Mouse (Mus musculus) heart, adult 2 months (tissue): ENCODE measurements around the gene Abcg1. TPM values are rescaled to one million over a fixed set of nuclear protein-coding genes. Genes with fewer than 3 reads are reported as not detected.

Experiments used
- DNase-seq, 2 experiments: peaks; one replicate each; pipeline ENCODE4 v3.0.0; 2021
- H3K27ac ChIP-seq: fragments of 200-600 bp; 2 replicates; pipeline ENCODE4 v1.8.1; 2022
- H3K27me3 ChIP-seq: fragments of 200-500 bp; 2 replicates; pipeline ENCODE4 v1.6.1; 2012; ENCODE audit warnings: mild to moderate bottlenecking, low read length, inconsistent platforms, mixed read lengths; ENCODE audit not compliant: control insufficient read depth, insufficient read depth
- H3K36me3 ChIP-seq: fragments of 200-500 bp; 2 replicates; pipeline ENCODE4 v1.6.1; 2012; ENCODE audit warnings: low read length, inconsistent platforms; ENCODE audit not compliant: control insufficient read depth, insufficient read depth
- H3K4me1 ChIP-seq: fragments of 200-500 bp; 2 replicates; pipeline ENCODE4 v1.6.1; 2011; ENCODE audit warnings: low read length; ENCODE audit not compliant: control insufficient read depth, insufficient read depth
- H3K4me3 ChIP-seq: fragments of 200-600 bp; 2 replicates; pipeline ENCODE4 v1.8.1; 2022
- H3K79me2 ChIP-seq: fragments of 200-500 bp; replicated peaks from 2 replicates; pipeline ENCODE4 v1.6.1; 2012; ENCODE audit warnings: mild to moderate bottlenecking, inconsistent platforms, low read length, moderate library complexity, mixed read lengths; ENCODE audit not compliant: control insufficient read depth, insufficient read depth
- H3K9ac ChIP-seq: fragments of 200-500 bp; 2 replicates; pipeline ENCODE4 v1.6.1; 2012; ENCODE audit warnings: low read depth, mild to moderate bottlenecking, control low read depth, inconsistent platforms, low read length, mixed read lengths
- CTCF ChIP-seq: fragments of 200-600 bp; IDR thresholded peaks from 2 replicates; pipeline ENCODE4 v1.8.1; 2022; ENCODE audit warnings: antibody characterized with exemption, mild to moderate bottlenecking, moderate library complexity
- EP300 ChIP-seq: fragments of 200-500 bp; IDR thresholded peaks from 2 replicates; pipeline ENCODE4 v1.6.1; 2011; ENCODE audit warnings: low read depth, low read length, control low read depth; ENCODE audit not compliant: insufficient read depth
- POLR2A ChIP-seq: fragments of 200-500 bp; IDR thresholded peaks from 2 replicates; pipeline ENCODE4 v1.6.1; 2011; ENCODE audit warnings: mild to moderate bottlenecking, low read depth, low read length, control low read depth; ENCODE audit not compliant: insufficient read depth
- WGBS: fragments of 180-500 bp; shearing (Covaris S2); methylation state at CpG from one replicate; pipeline ENCODE4 v1.1.7; 2018; 5-methylcytosine and 5-hydroxymethylcytosine counted together
- intact Hi-C: fragments of 180-260 bp; cut with DNase I; formaldehyde crosslinking; loops from one replicate; pipeline ENCODE4 v1.15.1; 2025
- polyA plus RNA-seq: library from polyadenylated mRNA; depleted of rRNA; stranded (reverse); fragments of >200 nt; gene quantifications from 2 replicates; pipeline ENCODE4 v1.2.3, GENCODE M21; 2012
- total RNA-seq, 2 experiments: library from RNA; stranded (reverse); gene quantifications; 2 replicates each; pipeline ENCODE4 v1.2.3; 2021

The Abcg1 gene
- total and polyA plus RNA-seq, 3 experiments: 2.9 to 7.2 (median 7.0) TPM

GRCm38 (mm10) chr17:31089848-31090247 is 32.4 kb downstream of the Abcg1 start:
- Histone ChIP-seq H3K4me1 (peaks cover 16% of the 10 kb centered on the region), H3K9ac (no peak overlapping the region)
- 35% methylated on average over 8 of the region's 8 CpGs for WGBS

GRCm38 (mm10) chr17:31091023-31091735 is 33.7 kb downstream of the Abcg1 start:
- H3K27ac ChIP-seq: no peak overlapping the region
- no peaks in the 10 kb centered on the region for H3K36me3 ChIP-seq
- 54% methylated on average over 13 of the region's 13 CpGs for WGBS
- no peak for DNase-seq
- H3K4me1 ChIP-seq: peaks cover 16% of the 10 kb centered on the region
- no peak overlapping the region for H3K4me3 ChIP-seq
- H3K9ac ChIP-seq: no peak overlapping the region
- no peak for TF ChIP-seq POLR2A
- TF ChIP-seq CTCF: no peak
- TF ChIP-seq EP300: no peak
- no peaks in the 10 kb centered on the region for H3K79me2 ChIP-seq
- intact Hi-C loops: loop anchor here (5.0 kb wide), 1 partner anchor 34 kb away; the partner anchor contains the start of gene Abcg1
- H3K27me3 ChIP-seq: no peaks in the 10 kb centered on the region

More at GRCm38 (mm10) chr17:31089848-31090247, 32.4 kb downstream of the Abcg1 start:
- intact Hi-C loops: loop anchor here (5.0 kb wide), 1 partner anchor 33 kb away; the partner anchor contains the start of gene Abcg1
- no peaks in the 10 kb centered on the region for H3K36me3 ChIP-seq
- no peaks in the 10 kb centered on the region for H3K27me3 ChIP-seq
- TF ChIP-seq CTCF (no peak), EP300 (no peak), POLR2A (no peak)
- no peak overlapping the region for H3K27ac ChIP-seq
- H3K4me3 ChIP-seq: no peak overlapping the region
- no peaks in the 10 kb centered on the region for H3K79me2 ChIP-seq
- DNase-seq: no peak

DNA sequence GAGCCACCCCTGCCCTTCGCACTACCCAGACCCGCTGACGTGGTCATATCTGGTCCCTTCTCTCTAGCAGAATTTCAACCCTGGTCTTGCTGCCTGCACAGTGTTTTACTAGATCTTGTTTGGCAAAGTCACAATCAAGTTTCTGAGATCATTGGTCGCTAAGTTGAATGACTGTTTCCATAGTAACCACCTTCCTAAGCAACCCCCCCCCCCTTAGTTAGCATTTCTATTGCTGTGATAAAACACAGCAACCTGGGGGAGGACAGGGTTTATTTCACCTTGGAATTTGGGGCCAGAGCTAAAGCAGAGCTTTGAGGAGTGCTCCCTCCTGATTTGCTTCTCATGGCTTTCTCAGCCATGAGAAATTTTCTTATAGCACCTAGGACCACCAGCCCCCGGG is 37.3 kb downstream of the Abcg1 start:
- H3K4me3 ChIP-seq: no peak overlapping the region
- 73% methylated on average over 5 of the region's 5 CpGs for WGBS
- H3K4me1 ChIP-seq: peaks cover 5% of the 10 kb centered on the region
- no peaks in the 10 kb centered on the region for H3K27me3 ChIP-seq
- no peaks in the 10 kb centered on the region for H3K79me2 ChIP-seq
- TF ChIP-seq POLR2A: no peak
- no peak for TF ChIP-seq CTCF
- no peak for TF ChIP-seq EP300
- DNase-seq: no peak
- H3K36me3 ChIP-seq: no peaks in the 10 kb centered on the region
- no peak overlapping the region for H3K9ac ChIP-seq
- no peak overlapping the region for H3K27ac ChIP-seq
- intact Hi-C loops: loop anchor here (5.0 kb wide), 1 partner anchor 37 kb away; the partner anchor contains the start of gene Abcg1

DNA sequence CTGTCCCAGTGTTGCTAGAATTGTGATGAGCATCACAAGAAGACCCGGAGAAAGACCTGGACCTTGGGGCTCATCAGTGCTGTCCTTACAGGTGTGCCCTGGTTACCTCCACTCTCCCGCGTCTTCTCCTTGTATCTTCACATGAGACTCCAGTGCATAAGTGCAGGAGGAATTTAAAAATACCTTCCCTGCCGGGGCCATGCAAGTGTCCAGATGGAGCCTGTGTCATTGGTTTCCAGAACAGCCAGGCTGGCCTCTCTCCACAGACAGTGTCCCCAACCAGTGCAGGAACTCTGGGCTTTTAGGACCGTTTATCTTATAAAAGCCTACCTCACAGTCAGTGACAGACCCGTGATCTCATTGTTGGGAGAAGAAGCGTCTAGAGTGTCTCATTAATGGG is 38.1 kb downstream of the Abcg1 start:
- Histone ChIP-seq H3K4me1 (no peaks in the 10 kb centered on the region), H3K36me3 (no peaks in the 10 kb centered on the region), H3K79me2 (no peaks in the 10 kb centered on the region), H3K4me3 (no peak overlapping the region), H3K27me3 (no peaks in the 10 kb centered on the region), H3K9ac (no peak overlapping the region), H3K27ac (no peak overlapping the region)
- intact Hi-C loops: no loop called here
- no peak for DNase-seq
- WGBS: 89% methylated on average over 7 of the region's 7 CpGs
- no peak for TF ChIP-seq POLR2A
- no peak for TF ChIP-seq CTCF
- TF ChIP-seq EP300: no peak

- Histone ChIP-seq H3K4me3 (no peak overlapping the region), H3K27me3 (no peaks in the 10 kb centered on the region), H3K79me2 (no peaks in the 10 kb centered on the region), H3K9ac (no peak overlapping the region), H3K4me1 (no peaks in the 10 kb centered on the region), H3K27ac (no peak overlapping the region), H3K36me3 (no peaks in the 10 kb centered on the region)
- no peak for DNase-seq
- WGBS: 98% methylated on average over 2 of the region's 2 CpGs
- TF ChIP-seq POLR2A (no peak), CTCF (no peak), EP300 (no peak)
- intact Hi-C loops: no loop called here
Measured at GRCm38 (mm10) chr17:31096893-31097292, 39.4 kb downstream of the Abcg1 start.

DNA sequence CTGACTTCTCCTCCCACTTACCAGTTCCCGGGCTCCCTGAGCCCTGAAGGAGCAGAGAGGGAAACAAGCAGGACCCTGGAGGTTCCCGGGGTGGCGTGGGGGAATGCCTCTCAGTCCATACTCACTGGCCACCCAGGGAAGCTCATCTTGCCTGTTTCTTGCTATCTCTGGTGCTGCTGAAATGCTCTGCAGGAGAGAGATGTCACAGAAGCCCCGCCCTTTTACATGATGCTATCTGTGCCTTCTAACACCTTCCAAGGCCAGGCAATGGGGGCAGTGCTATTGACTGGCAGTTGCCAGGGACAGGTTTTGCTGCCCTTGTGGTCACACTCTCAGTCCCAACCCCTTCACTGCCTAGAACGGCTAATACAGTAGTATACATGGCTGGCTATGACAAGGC is 41.3 kb downstream of the Abcg1 start:
- H3K4me3 ChIP-seq: no peak overlapping the region
- no peak for DNase-seq
- TF ChIP-seq POLR2A: no peak
- no peak for TF ChIP-seq CTCF
- no peak for TF ChIP-seq EP300
- no peak overlapping the region for H3K27ac ChIP-seq
- H3K36me3 ChIP-seq: no peaks in the 10 kb centered on the region
- WGBS: 66% methylated on average over 5 of the region's 5 CpGs
- H3K79me2 ChIP-seq: no peaks in the 10 kb centered on the region
- H3K4me1 ChIP-seq: no peaks in the 10 kb centered on the region
- intact Hi-C loops: no loop called here
- no peak overlapping the region for H3K9ac ChIP-seq
- H3K27me3 ChIP-seq: no peaks in the 10 kb centered on the region
